Mouse (Mus musculus): ENCODE data around the gene Gm45261. TPM values are rescaled to one million over a fixed set of nuclear protein-coding genes. Genes with fewer than 3 reads are reported as not detected.

Gene Gm45261
- polyA plus RNA-seq, 1 experiment, result not detected

DNA sequence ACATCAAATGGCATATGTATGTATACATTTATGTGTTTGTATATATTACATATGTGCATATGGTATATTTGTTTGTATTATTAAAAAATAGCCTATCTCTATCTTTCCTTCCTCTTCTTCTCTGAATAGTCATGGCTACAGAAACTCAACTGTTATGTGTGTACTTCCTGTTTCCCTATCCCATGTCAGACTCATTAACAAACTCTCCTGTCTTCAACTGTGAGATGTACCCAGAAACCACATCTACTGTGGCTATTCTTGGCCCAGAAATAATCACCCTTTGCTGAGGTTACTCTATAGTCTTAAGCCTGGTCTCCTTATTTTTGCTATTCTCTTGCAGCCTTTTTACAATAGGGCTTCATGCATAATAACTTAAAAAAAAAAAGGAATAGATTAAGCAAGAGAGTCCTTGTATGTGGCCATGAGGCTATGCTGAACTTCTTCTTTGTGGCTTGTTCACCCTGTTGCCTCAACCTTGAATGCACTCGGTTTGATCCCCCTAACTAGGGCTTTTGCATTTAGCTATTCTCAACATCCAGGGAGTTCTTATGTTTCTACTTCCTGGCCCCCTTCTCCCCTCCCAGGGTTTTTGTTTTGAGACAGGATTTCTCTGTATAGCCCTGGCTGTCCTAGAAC is 9.2 kb downstream of the Gm45261 start:
- H3K9me3 ChIP-seq (replicated peaks; ENCODE audit: control insufficient read depth, insufficient read depth, low read length, poor library complexity, severe bottlenecking), result no peaks in the 10 kb centered on the region
- H3K27me3 ChIP-seq (ENCODE audit: control insufficient read depth, insufficient read depth, low read length, poor library complexity, severe bottlenecking), result no peaks in the 10 kb centered on the region
- H3K4me1 ChIP-seq (ENCODE audit: control insufficient read depth, insufficient read depth, low read length), result no peaks in the 10 kb centered on the region
- H3K27ac ChIP-seq (ENCODE audit: insufficient read depth, low read length), result no peak overlapping the region
- no peaks in the 10 kb centered on the region for H3K36me3 ChIP-seq (ENCODE audit: control insufficient read depth, insufficient read depth, low read length, poor library complexity, severe bottlenecking)
- TF ChIP-seq POLR2A (IDR thresholded peaks at IDR 0.05; ENCODE audit: insufficient read depth, low read length) (no peak), EP300 (IDR thresholded peaks at IDR 0.05; ENCODE audit: insufficient read depth, low read depth, low read length) (no peak), CTCF (IDR thresholded peaks at IDR 0.05; ENCODE audit: low read depth, low read length) (no peak)
- no peak overlapping the region for H3K4me3 ChIP-seq (ENCODE audit: low read depth, low read length)
- H3K9ac ChIP-seq (ENCODE audit: low read depth, poor library complexity, severe bottlenecking), result no peak overlapping the region

DNA sequence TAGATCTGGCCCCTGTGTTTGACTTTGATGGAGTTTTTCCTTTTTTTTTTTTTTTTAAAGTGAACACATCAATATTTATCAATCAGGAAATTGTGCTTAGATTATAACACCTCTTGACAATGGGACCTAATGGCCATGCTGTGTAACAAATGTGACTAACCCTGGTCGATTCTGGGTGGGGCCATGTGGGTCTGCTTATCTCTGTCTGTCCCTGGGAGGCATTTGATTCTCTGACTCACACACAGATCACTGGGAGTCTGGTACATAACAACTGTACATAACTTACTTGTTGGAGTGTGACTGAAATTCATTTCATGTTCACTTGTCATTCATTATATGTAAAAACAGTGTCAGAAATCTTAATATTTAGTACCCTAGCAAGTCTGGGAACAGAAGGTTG is 13.7 kb downstream of the Gm45261 start:
- Histone ChIP-seq H3K36me3 (ENCODE audit: control insufficient read depth, insufficient read depth, low read length, poor library complexity, severe bottlenecking) (no peaks in the 10 kb centered on the region), H3K4me1 (ENCODE audit: control insufficient read depth, insufficient read depth, low read length) (no peaks in the 10 kb centered on the region), H3K4me3 (ENCODE audit: low read depth, low read length) (no peak overlapping the region), H3K9ac (ENCODE audit: low read depth, poor library complexity, severe bottlenecking) (no peak overlapping the region), H3K27me3 (ENCODE audit: control insufficient read depth, insufficient read depth, low read length, poor library complexity, severe bottlenecking) (no peaks in the 10 kb centered on the region), H3K27ac (ENCODE audit: insufficient read depth, low read length) (no peak overlapping the region), H3K9me3 (replicated peaks; ENCODE audit: control insufficient read depth, insufficient read depth, low read length, poor library complexity, severe bottlenecking) (no peaks in the 10 kb centered on the region)
- no peak for TF ChIP-seq EP300 (IDR thresholded peaks at IDR 0.05; ENCODE audit: insufficient read depth, low read depth, low read length)
- no peak for TF ChIP-seq CTCF (IDR thresholded peaks at IDR 0.05; ENCODE audit: low read depth, low read length)
- TF ChIP-seq POLR2A (IDR thresholded peaks at IDR 0.05; ENCODE audit: insufficient read depth, low read length), result no peak

DNA sequence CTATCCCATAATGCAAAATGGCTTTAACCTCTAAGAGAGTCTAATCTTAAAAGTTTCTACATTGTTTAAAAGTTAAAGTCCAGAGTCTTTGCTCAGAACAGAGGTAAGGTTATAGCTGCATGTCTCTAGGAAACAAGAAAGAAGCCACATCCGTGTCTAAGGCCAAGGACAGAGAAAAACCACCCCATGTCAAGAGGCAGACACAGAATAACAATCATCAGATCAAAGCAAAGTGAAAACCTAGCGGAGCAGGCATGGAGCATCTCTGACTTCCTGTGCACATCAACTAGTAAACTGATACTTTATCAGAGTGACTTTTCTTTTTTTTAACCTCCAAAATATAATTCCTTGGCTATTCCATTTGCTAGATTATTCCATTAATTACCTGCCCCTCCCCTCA is 20.3 kb downstream of the Gm45261 start:
- H3K4me1 ChIP-seq (ENCODE audit: control insufficient read depth, insufficient read depth, low read length), result no peaks in the 10 kb centered on the region
- H3K27ac ChIP-seq (ENCODE audit: insufficient read depth, low read length), result no peak overlapping the region

DNA sequence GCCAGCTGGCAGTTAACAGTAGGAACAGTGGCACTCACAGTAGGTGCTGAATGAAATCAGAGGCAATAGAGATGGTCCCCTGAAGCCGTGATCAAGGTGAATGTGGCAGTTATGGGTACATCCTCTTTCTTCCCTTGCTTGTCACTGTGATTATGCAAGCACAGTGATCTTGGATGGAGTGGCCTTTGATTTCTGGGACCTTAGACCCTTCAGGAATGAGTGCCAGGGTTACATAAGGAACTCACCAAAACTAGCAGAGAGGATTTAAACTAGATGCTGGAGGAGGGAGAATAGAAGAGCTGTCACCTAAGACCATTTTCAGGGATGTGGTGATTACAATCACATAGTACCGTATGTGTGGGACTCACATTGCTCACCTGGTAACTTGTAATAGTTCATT is 22.7 kb downstream of the Gm45261 start:
- TF ChIP-seq POLR2A (IDR thresholded peaks at IDR 0.05; ENCODE audit: insufficient read depth, low read length) (no peak), EP300 (IDR thresholded peaks at IDR 0.05; ENCODE audit: insufficient read depth, low read depth, low read length) (no peak), CTCF (IDR thresholded peaks at IDR 0.05; ENCODE audit: low read depth, low read length) (no peak)
- H3K9ac ChIP-seq (ENCODE audit: low read depth, poor library complexity, severe bottlenecking), result no peak overlapping the region
- no peak overlapping the region for H3K4me3 ChIP-seq (ENCODE audit: low read depth, low read length)
- H3K4me1 ChIP-seq (ENCODE audit: control insufficient read depth, insufficient read depth, low read length), result no peaks in the 10 kb centered on the region
- H3K27me3 ChIP-seq (ENCODE audit: control insufficient read depth, insufficient read depth, low read length, poor library complexity, severe bottlenecking), result no peaks in the 10 kb centered on the region
- H3K27ac ChIP-seq (ENCODE audit: insufficient read depth, low read length), result no peak overlapping the region
- no peaks in the 10 kb centered on the region for H3K9me3 ChIP-seq (replicated peaks; ENCODE audit: control insufficient read depth, insufficient read depth, low read length, poor library complexity, severe bottlenecking)
- no peaks in the 10 kb centered on the region for H3K36me3 ChIP-seq (ENCODE audit: control insufficient read depth, insufficient read depth, low read length, poor library complexity, severe bottlenecking)

More for the DNA sequence above, 20.3 kb downstream of the Gm45261 start:
- Histone ChIP-seq H3K4me3 (ENCODE audit: low read depth, low read length) (no peak overlapping the region), H3K9ac (ENCODE audit: low read depth, poor library complexity, severe bottlenecking) (no peak overlapping the region), H3K9me3 (replicated peaks; ENCODE audit: control insufficient read depth, insufficient read depth, low read length, poor library complexity, severe bottlenecking) (no peaks in the 10 kb centered on the region), H3K36me3 (ENCODE audit: control insufficient read depth, insufficient read depth, low read length, poor library complexity, severe bottlenecking) (no peaks in the 10 kb centered on the region), H3K27me3 (ENCODE audit: control insufficient read depth, insufficient read depth, low read length, poor library complexity, severe bottlenecking) (no peaks in the 10 kb centered on the region)
- no peak for TF ChIP-seq CTCF (IDR thresholded peaks at IDR 0.05; ENCODE audit: low read depth, low read length)
- no peak for TF ChIP-seq POLR2A (IDR thresholded peaks at IDR 0.05; ENCODE audit: insufficient read depth, low read length)
- TF ChIP-seq EP300 (IDR thresholded peaks at IDR 0.05; ENCODE audit: insufficient read depth, low read depth, low read length), result no peak

DNA sequence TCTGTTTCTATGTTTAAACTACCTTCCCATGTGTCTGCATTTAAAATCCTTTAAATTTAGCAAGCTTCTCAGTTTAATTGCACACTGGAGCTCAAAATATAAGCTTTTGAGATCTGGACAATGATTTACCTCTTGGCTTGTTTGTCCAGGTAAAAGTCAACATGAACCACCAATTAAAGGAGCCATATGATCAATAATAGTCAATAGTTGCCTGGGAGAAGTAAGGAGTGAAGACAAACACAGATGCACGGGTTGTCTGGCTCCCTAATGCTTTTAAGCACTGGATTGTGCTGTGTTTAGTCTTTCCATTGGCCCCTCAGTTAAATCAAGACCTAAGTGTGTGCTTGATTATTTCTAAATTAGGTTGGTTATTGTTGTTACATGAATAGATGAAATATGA is 33.3 kb downstream of the Gm45261 start:
- no peaks in the 10 kb centered on the region for H3K36me3 ChIP-seq (ENCODE audit: control insufficient read depth, insufficient read depth, low read length, poor library complexity, severe bottlenecking)
- no peak for TF ChIP-seq POLR2A (IDR thresholded peaks at IDR 0.05; ENCODE audit: insufficient read depth, low read length)
- no peak for TF ChIP-seq EP300 (IDR thresholded peaks at IDR 0.05; ENCODE audit: insufficient read depth, low read depth, low read length)
- no peak for TF ChIP-seq CTCF (IDR thresholded peaks at IDR 0.05; ENCODE audit: low read depth, low read length)
- H3K27me3 ChIP-seq (ENCODE audit: control insufficient read depth, insufficient read depth, low read length, poor library complexity, severe bottlenecking), result no peaks in the 10 kb centered on the region
- H3K27ac ChIP-seq (ENCODE audit: insufficient read depth, low read length), result no peak overlapping the region
- no peaks in the 10 kb centered on the region for H3K9me3 ChIP-seq (replicated peaks; ENCODE audit: control insufficient read depth, insufficient read depth, low read length, poor library complexity, severe bottlenecking)
- H3K4me1 ChIP-seq (ENCODE audit: control insufficient read depth, insufficient read depth, low read length), result no peaks in the 10 kb centered on the region
- no peak overlapping the region for H3K9ac ChIP-seq (ENCODE audit: low read depth, poor library complexity, severe bottlenecking)
- no peak overlapping the region for H3K4me3 ChIP-seq (ENCODE audit: low read depth, low read length)

DNA sequence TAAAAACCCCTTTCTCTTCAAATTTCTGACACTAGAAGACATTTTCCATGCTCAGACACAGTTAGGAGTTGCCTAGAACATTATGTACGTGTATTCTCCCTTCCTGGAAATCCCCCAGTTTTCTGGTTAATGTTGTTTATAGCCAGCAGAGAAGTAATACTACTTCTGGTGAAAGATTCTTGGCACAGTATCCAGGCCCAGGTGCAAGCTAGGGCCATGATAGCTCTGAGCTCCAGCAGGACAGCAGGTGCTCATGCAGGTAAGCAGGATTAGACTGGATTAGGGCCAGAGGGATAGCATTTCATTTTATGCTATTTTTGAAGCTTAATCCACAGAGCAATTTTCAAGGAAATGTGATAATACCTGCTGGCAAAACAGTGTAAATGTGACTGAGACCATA is 33.8 kb downstream of the Gm45261 start:
- no peak overlapping the region for H3K4me3 ChIP-seq (ENCODE audit: low read depth, low read length)
- no peaks in the 10 kb centered on the region for H3K4me1 ChIP-seq (ENCODE audit: control insufficient read depth, insufficient read depth, low read length)
- no peaks in the 10 kb centered on the region for H3K27me3 ChIP-seq (ENCODE audit: control insufficient read depth, insufficient read depth, low read length, poor library complexity, severe bottlenecking)
- TF ChIP-seq POLR2A (IDR thresholded peaks at IDR 0.05; ENCODE audit: insufficient read depth, low read length) (no peak), EP300 (IDR thresholded peaks at IDR 0.05; ENCODE audit: insufficient read depth, low read depth, low read length) (no peak), CTCF (IDR thresholded peaks at IDR 0.05; ENCODE audit: low read depth, low read length) (no peak)
- H3K27ac ChIP-seq (ENCODE audit: insufficient read depth, low read length), result no peak overlapping the region
- H3K9ac ChIP-seq (ENCODE audit: low read depth, poor library complexity, severe bottlenecking), result no peak overlapping the region
- H3K36me3 ChIP-seq (ENCODE audit: control insufficient read depth, insufficient read depth, low read length, poor library complexity, severe bottlenecking), result no peaks in the 10 kb centered on the region
- H3K9me3 ChIP-seq (replicated peaks; ENCODE audit: control insufficient read depth, insufficient read depth, low read length, poor library complexity, severe bottlenecking), result no peaks in the 10 kb centered on the region
